Mouse (Mus musculus): ENCODE data around the gene Haus8.
"Not testable (repeated sequence)": the region's sequence is repeated elsewhere in the genome, so short reads cannot be mapped to it uniquely, and the experiment has no call there.

Gene Haus8

DNA sequence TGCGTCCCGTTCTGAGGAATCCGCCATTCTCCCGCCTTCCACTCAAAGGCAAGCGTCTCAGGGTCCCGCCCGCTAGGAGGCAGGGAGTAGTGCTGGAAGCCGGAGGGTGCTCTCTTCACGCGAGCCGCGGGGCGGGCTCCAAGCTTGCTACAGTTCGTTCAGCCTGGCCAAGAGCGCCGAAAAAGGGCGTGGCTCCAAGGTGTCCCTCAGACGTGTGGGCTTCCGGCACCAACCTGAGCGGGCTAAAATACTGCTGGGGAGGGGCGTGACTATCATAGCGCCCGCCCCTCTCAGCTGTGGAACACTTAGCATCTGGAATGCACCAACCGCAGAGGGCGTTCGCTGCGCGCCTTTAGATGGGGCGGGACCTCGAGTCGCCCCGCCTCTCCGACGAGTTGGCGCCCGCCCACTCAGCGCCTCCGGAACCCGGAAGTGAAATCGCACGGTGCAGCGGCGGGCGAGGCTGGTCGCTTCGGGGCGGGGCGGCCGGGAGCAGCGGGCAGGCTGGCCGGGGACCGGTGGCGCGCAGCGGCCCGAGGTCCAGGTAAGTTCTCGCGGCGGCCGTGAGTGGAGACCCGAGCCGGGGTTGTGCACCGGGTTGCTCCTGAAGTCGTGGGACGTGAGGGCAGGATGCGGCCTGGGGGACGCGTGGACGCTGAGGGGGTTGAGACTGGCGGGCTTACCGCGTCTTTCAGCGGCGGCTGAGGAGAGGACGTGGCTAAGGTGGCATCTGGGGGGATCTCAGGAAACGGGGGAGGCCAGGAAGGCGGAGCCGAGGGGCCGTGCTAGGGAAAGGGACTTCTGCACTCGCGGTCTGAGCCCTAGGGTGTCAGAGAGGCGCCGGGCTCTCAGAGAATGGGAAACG lies at the start of gene Haus8, which contains the start of gene Myo9b:
Haus8 (minus strand) TSS at position 649 of the 865 bp plus-strand sequence.
Myo9b (plus strand) TSS at position 429 of the 865 bp plus-strand sequence.
- peak; percentile 94 for DNase-seq (ENCODE audit: low read depth, low spot score)

- not testable (repeated sequence) for DNase-seq (ENCODE audit: low read depth, low spot score)
These were observed 47.0 kb upstream of the Haus8 start for GRCm38 (mm10) chr8:71319760-71320159.

DNA sequence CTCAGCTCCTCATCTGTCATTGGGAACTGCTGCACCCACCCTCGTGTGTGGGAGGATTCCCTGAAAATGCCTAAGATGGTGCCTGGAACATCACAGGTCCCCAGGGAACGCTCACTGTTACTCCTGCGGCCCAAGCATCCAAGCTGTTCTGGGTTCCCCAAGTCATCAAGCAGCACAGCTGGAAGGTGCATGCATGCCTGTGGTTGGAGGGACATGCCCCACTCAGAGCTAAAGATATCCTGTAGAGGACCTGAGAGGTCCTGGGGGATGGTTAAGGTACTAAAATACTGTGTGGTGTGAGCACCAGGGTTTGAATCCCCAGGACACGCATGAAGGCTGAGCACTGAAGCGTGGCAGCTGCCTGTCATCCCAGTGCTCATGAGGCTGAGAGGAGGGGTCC lies 45.9 kb upstream of the Haus8 start:
- DNase-seq (ENCODE audit: low read depth, low spot score) = not testable (repeated sequence)

GRCm38 (mm10) chr8:71316486-71317031 lies 43.8 kb upstream of the Haus8 start:
- DNase-seq (ENCODE audit: low read depth, low spot score) = no peak

DNA sequence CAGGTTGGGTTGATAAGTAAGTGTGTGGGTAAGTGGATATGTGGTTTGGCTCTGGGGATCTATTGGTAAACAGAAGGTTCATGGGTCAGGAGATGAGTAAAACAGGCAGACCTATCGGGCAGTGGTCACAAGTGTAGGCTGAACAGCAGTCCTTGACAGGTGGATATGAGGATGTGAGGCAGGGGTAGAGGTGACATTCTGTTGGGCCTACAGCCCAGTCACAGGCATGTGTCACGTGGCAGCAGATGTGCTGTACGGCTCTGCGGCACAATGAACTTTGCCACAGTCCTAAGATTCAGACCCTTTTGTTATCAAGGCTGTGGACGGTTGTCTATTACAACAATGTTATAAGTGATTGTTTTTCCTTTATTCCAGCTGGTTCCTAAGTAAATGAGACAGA lies 43.2 kb upstream of the Haus8 start:
- DNase-seq (ENCODE audit: low read depth, low spot score) = no peak

DNA sequence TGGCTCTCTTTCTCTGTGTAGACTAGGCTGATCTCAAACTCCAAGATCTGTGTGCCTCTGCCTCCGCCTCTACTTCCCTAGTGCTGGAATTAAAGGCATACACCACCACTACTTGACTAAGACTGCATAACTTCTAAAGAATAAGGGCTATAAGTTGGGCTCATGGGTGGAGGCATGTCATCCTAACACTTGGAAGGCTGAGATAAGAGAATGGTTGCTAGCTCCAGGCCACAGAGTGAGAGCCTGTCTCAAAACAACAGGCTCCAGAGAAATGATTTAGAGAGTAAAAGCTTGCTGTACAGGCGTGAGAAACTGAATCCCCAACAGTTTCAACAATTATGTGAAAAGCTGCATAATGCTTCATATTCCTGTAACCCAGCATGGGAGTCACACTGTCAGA lies 41.2 kb upstream of the Haus8 start:
- DNase-seq (ENCODE audit: low read depth, low spot score) = no peak

GRCm38 (mm10) chr8:71312700-71313099 lies 40.0 kb upstream of the Haus8 start:
- no peak for DNase-seq (ENCODE audit: low read depth, low spot score)

DNA sequence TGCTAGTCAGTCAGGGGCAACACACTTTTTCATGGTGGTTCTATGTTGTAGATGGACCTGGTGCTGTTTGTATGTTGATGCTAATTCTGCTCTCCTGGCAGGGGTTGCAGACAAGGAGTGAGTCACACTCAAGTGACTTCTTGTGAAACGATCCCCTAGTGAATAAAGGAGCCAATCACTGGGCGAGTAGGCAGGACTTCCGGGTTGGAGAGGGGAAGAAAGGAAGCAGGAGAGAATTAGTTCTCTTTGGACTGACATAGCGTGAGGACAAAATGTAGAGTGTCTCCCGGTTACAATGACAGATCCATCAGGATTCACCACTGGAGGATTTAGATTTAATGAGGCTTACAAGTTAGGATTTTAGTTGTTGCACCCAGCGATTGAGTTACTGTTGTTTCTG lies 37.7 kb upstream of the Haus8 start:
- no peak for DNase-seq (ENCODE audit: low read depth, low spot score)

- DNase-seq (ENCODE audit: low read depth, low spot score) = no peak
These were observed 35.2 kb upstream of the Haus8 start for GRCm38 (mm10) chr8:71307913-71308312.

GRCm38 (mm10) chr8:71307371-71307770 lies 34.6 kb upstream of the Haus8 start:
- no peak for DNase-seq (ENCODE audit: low read depth, low spot score)

DNA sequence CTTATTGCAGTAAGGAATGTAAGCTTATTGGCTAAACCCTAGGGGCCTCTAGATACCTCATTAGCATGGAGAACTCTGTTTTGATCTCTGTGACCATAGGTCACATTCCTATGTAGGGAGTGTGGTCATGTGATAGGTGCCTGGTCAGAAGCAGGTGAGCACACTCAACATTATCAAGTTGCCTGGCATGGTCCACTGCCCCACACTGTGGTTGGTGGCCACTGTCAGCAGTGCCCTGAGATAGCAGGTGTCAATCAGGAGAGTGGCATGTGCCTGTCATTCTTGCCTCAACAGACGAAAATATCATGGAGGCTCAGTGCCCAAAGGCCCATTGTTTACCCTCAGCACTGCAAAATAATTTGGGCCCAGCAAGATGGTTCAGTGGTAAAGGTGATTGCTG lies 33.3 kb upstream of the Haus8 start:
- DNase-seq (ENCODE audit: low read depth, low spot score) = no peak

DNA sequence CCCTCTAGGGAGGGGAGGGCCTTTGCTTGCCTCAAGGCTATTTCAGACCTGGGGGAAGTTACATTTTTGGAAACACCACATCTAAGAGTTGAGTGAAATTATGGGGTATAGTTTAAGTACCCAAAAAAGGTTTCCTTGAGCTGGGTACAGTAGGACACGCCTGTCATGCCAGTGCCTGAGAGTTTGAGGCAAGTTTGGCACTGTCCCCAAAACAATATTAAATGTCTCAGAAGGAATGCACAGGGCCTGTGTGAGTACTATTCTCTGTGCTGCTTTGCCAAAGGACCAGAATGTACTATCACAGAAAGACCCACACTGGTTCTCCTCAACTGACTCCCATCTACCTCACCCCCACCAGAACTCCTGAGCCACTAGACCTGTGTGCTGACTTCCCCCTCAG lies 30.9 kb upstream of the Haus8 start:
- DNase-seq (ENCODE audit: low read depth, low spot score) = no peak

- no peak for DNase-seq (ENCODE audit: low read depth, low spot score)
These were observed 30.1 kb upstream of the Haus8 start for GRCm38 (mm10) chr8:71302788-71303187.

DNA sequence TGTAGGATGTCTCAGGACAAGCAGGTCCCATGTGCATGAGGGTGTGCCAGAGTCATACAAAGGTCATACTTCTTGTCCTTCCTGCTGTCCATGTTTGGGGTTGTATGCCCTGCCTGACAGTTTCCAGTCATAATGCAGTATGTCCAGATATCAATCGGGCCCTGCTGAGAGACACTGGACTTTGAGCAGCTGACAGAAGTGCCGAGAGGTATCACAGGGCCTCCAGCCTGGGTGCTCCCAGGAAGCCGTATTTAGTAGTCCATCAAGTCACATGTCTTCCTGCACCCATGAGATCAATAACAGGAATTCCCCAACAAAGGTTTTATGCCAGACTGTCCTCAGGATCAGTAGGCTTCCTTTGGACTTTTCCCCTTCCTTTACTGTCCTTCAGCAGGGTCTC lies 27.0 kb upstream of the Haus8 start:
- no peak for DNase-seq (ENCODE audit: low read depth, low spot score)

- no peak for DNase-seq (ENCODE audit: low read depth, low spot score)
These were observed 24.7 kb upstream of the Haus8 start for GRCm38 (mm10) chr8:71297439-71297838.

DNA sequence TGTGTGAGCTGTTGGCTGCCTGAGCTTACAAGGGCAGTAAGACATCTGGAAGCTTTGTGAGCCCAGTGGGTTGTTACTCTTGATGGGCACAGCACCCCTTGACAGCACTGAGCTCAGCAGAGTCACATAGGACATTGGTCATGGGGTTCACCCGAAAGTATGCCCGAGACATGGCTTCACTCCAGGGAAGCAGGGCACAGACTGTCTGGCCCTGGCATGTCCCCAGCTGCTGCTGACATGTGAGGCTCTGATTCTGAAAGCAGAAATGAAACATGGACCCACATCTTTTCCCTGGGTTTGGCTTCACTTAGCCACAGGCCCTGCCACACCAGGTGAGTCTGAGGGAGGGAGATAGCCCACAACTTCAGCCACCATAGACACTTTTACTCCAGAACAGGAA lies 24.1 kb upstream of the Haus8 start:
- DNase-seq (ENCODE audit: low read depth, low spot score) = no peak

DNA sequence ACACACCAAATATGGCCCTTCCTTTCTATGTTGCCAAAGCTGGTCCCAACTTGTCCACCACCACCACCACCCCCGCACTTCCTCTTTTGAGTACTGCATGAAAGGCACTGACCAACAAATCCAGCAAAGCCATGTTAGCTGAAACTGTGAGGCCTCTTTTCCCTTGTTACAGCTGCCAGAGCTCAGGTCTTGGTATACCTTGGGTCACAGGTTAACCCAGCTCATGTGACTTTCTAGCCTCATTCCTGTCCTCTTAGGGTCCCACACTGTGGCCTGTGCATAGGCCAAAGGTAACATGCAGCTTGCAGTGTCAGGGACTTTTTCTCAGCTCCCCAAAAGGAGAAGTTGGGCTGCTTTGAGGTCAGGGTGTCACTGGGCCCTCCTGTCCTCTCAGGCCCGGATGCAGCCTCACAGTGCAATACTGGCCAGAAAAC lies 23.5 kb upstream of the Haus8 start:
- DNase-seq (ENCODE audit: low read depth, low spot score) = no peak

GRCm38 (mm10) chr8:71293930-71294329 lies 21.2 kb upstream of the Haus8 start:
- DNase-seq (ENCODE audit: low read depth, low spot score) = not testable (repeated sequence)

DNA sequence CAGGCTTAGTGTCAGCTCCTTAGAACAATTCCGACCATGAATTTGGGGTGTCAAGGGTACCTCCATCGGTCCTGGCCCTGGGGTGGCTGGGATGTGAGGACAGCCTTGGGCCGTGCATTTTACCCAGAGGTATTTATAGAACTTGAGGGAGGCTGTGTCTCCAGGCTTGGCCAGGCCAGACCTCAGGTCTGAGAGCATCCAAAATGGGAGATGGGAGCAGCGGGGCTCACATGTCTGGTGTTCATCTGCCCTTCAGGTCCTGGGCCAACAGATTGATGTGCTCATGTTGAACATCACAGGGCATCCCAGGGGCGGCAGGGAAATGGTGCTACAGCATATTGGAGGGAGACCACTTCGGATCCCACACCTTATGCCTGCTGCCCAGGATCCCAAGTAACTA lies 18.6 kb upstream of the Haus8 start:
- DNase-seq (ENCODE audit: low read depth, low spot score) = no peak

GRCm38 (mm10) chr8:71290911-71291310 lies 18.2 kb upstream of the Haus8 start:
- no peak for DNase-seq (ENCODE audit: low read depth, low spot score)

DNA sequence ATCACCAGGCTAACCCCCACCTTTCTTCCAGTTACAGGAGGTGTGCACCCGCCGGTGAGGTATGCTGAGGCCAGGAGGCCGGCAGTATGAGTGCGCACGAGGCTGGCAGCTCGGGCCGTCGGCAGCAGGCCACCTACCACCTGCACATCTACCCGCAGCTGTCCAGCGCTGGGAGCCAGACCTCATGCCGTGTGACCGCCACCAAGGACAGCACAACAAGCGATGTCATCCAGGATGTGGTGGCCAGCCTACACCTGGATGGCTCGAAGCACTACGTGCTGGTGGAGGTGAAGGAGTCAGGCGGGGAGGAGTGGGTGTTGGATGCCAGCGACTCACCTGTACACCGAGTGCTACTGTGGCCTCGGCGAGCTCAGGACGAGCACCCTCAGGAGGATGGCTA lies 17.5 kb upstream of the Haus8 start:
- no peak for DNase-seq (ENCODE audit: low read depth, low spot score)

DNA sequence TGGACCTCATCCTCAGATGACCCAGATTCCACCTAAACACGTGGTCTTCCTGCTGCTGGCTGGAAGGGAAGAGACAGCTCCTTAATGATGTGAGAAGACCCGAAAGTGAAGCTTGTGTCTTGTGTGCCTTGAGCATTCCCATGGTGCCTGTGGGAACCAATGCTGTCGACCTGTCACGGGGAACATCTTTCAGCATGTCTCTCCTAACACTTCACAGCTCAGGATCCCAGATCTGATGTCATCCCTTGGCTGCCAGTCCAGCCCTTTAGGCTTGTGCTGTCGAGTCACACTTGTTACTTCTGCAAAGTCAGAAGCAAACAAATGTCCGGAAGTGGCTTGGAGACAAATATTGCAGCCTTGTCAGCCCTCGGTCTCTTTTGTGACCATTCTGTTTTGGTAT lies 16.4 kb upstream of the Haus8 start:
- DNase-seq (ENCODE audit: low read depth, low spot score) = no peak

GRCm38 (mm10) chr8:71288441-71288949 lies 15.8 kb upstream of the Haus8 start:
- DNase-seq (ENCODE audit: low read depth, low spot score) = no peak
